Mouse (Mus musculus) spleen, postnatal 4 days (tissue): ENCODE results near the gene Rai1.
A peak's percentile ranks its signal among the peaks of the same experiment; 100 is the strongest.

Experiments used
- DNase-seq, 2 experiments: peaks; one replicate each; pipeline ENCODE4 v3.0.0; 2022; ENCODE audit warnings: low spot score in 2 of 2

Rai1 gene

GRCm38 (mm10) chr11:60190055-60190641, 85.3 kb downstream of the Rai1 start:
- peak in 1 of 2 experiments; percentile 60 for DNase-seq

GRCm38 (mm10) chr11:60192534-60192933, 87.7 kb downstream of the Rai1 start:
- peak in 1 of 2 experiments; percentile 63 for DNase-seq

- DNase-seq: no peak
Measured at GRCm38 (mm10) chr11:60193556-60193955, 88.7 kb downstream of the Rai1 start.

- DNase-seq: no peak
Measured at GRCm38 (mm10) chr11:60195108-60195507, 90.3 kb downstream of the Rai1 start.

- DNase-seq: no peak
Measured at GRCm38 (mm10) chr11:60196344-60196743, 91.5 kb downstream of the Rai1 start.

GRCm38 (mm10) chr11:60197998-60198619, 93.3 kb downstream of the Rai1 start:
- DNase-seq: no peak

GRCm38 (mm10) chr11:60198651-60199050, 93.8 kb downstream of the Rai1 start:
- DNase-seq: no peak

- DNase-seq: peak; percentile 89 to 97
Measured at GRCm38 (mm10) chr11:60199702-60200184, 94.9 kb downstream of the Rai1 start.

GRCm38 (mm10) chr11:60200384-60200783, 95.6 kb downstream of the Rai1 start:
- DNase-seq: no peak

GRCm38 (mm10) chr11:60202710-60203638, 98.2 kb downstream of the Rai1 start:
- no peak for DNase-seq

- DNase-seq: no peak
Measured at GRCm38 (mm10) chr11:60205026-60205425, 100.2 kb downstream of the Rai1 start.

GRCm38 (mm10) chr11:60206207-60206606, 101.4 kb downstream of the Rai1 start:
- no peak for DNase-seq

- DNase-seq: no peak
Measured at GRCm38 (mm10) chr11:60208201-60208600, 103.4 kb downstream of the Rai1 start.

- DNase-seq: no peak
Measured at GRCm38 (mm10) chr11:60208712-60209111, 103.9 kb downstream of the Rai1 start.

- DNase-seq: no peak
Measured at GRCm38 (mm10) chr11:60209217-60209932, 104.6 kb downstream of the Rai1 start.

- DNase-seq: no peak
Measured at GRCm38 (mm10) chr11:60209933-60210249, 105.1 kb downstream of the Rai1 start.

GRCm38 (mm10) chr11:60210305-60210724, 105.5 kb downstream of the Rai1 start:
- peak; percentile 96 to 98 for DNase-seq

GRCm38 (mm10) chr11:60211152-60211551, 106.3 kb downstream of the Rai1 start:
- no peak for DNase-seq

GRCm38 (mm10) chr11:60211761-60212160, 106.9 kb downstream of the Rai1 start:
- DNase-seq: no peak

GRCm38 (mm10) chr11:60213266-60213665, 108.5 kb downstream of the Rai1 start:
- no peak for DNase-seq

- DNase-seq: no peak
Measured at GRCm38 (mm10) chr11:60216671-60217070, 111.9 kb downstream of the Rai1 start.

- DNase-seq: no peak
Measured at GRCm38 (mm10) chr11:60217467-60217866, 112.7 kb downstream of the Rai1 start.
